Mouse (Mus musculus) forebrain, embryonic 11.5 days (tissue): Measurements from ENCODE around the gene Acp2. TPM values are rescaled to one million over a fixed set of nuclear protein-coding genes. Genes with fewer than 3 reads are reported as not detected.

Experiments used
- ATAC-seq: fragments of 200-750 bp; cut with Nextera tagmentation; replicated peaks from 2 replicates; pipeline ENCODE4 v1.8.0; 2017; ENCODE audit warnings: moderate TSS enrichment; ENCODE audit not compliant: low FRiP score
- DNase-seq: peaks from one replicate; pipeline ENCODE4 v3.0.0-alpha.2; 2017; ENCODE audit warnings: low spot score
- H3K27ac ChIP-seq: fragments of 300-500 bp; sonication (generic); 2 replicates; pipeline ENCODE4 v1.5.1; 2014; ENCODE audit warnings: low read depth, low read length
- H3K27me3 ChIP-seq: fragments of 300-500 bp; sonication (generic); 2 replicates; pipeline ENCODE4 v1.6.1; 2014; ENCODE audit warnings: mild to moderate bottlenecking, low read length, mixed read lengths; ENCODE audit not compliant: control insufficient read depth, insufficient read depth
- H3K36me3 ChIP-seq: fragments of 300-500 bp; sonication (generic); 2 replicates; pipeline ENCODE4 v1.6.1; 2014; ENCODE audit warnings: mild to moderate bottlenecking, low read length, moderate library complexity, mixed read lengths; ENCODE audit not compliant: control insufficient read depth, insufficient read depth
- H3K4me1 ChIP-seq: fragments of 300-500 bp; sonication (generic); replicated peaks from 2 replicates; pipeline ENCODE4 v1.6.1; 2014; ENCODE audit warnings: low read length, mixed read lengths; ENCODE audit not compliant: control insufficient read depth, insufficient read depth
- H3K4me2 ChIP-seq: fragments of 300-500 bp; sonication (generic); 2 replicates; pipeline ENCODE4 v1.6.1; 2014; ENCODE audit warnings: low read depth, mild to moderate bottlenecking, low read length, moderate library complexity, mixed read lengths; ENCODE audit not compliant: severe bottlenecking
- H3K4me3 ChIP-seq: fragments of 300-500 bp; sonication (generic); 2 replicates; pipeline ENCODE4 v1.5.1; 2014; ENCODE audit warnings: low read depth, low read length
- H3K9ac ChIP-seq: fragments of 300-500 bp; sonication (generic); 2 replicates; pipeline ENCODE4 v1.6.1; 2014; ENCODE audit warnings: low read length
- H3K9me3 ChIP-seq: fragments of 300-500 bp; sonication (generic); 2 replicates; pipeline ENCODE4 v1.6.1; 2016; ENCODE audit warnings: low read length, mixed read lengths; ENCODE audit not compliant: control insufficient read depth
- WGBS: fragments of 180-500 bp; shearing (Covaris S2); extraction: QIAGEN DNeasy Blood & Tissue Kit; methylation state at CpG from one replicate; pipeline ENCODE4 v1.1.7; 2014; 5-methylcytosine and 5-hydroxymethylcytosine counted together
- polyA plus RNA-seq: library from polyadenylated mRNA; unstranded; fragments of >200 nt; fragmentation: Nextera tagmentation; extraction: Ambion mirVana; gene quantifications from 2 replicates; pipeline ENCODE4 v1.2.1, GENCODE M21; 2014

Acp2 gene
- 28.7 and 36.7 TPM in 2 replicates for polyA plus RNA-seq

- H3K4me1 ChIP-seq, result peaks cover 14% of the 10 kb centered on the region
- H3K9me3 ChIP-seq, result no peaks in the 10 kb centered on the region
- H3K9ac ChIP-seq, result peak within 1 kb of the TSS; percentile 92
- H3K27ac ChIP-seq, result peak within 1 kb of the TSS; percentile 90
- ATAC-seq (peak; percentile 97), DNase-seq (peak; percentile 96)
- peak within 1 kb of the TSS; percentile 71 for H3K4me2 ChIP-seq
- H3K27me3 ChIP-seq, result no peaks in the 10 kb centered on the region
- H3K36me3 ChIP-seq, result peaks cover 7% of the 10 kb centered on the region; the same call in 1 of the 2 replicates
- H3K4me3 ChIP-seq, result peak within 1 kb of the TSS; percentile 78
- WGBS, result 5% methylated on average over 28 of the region's 28 CpGs
Observed at GRCm38 (mm10) chr2:91202222-91202971, at the start of gene Acp2, which contains the start of gene Nr1h3. Acp2 (plus strand) TSS chr2:91202885. Nr1h3 (minus strand) TSS chr2:91202834.

GRCm38 (mm10) chr2:91152885-91153377 is 49.8 kb upstream of the Acp2 start:
- H3K4me3 ChIP-seq, result no peak overlapping the region
- H3K27me3 ChIP-seq, result no peaks in the 10 kb centered on the region
- H3K4me1 ChIP-seq, result no peaks in the 10 kb centered on the region
- H3K4me2 ChIP-seq, result no peak overlapping the region
- ATAC-seq (no peak), DNase-seq (no peak)
- peaks cover 2% of the 10 kb centered on the region; the same call in 1 of the 2 replicates for H3K36me3 ChIP-seq
- no peak overlapping the region for H3K27ac ChIP-seq
- no peak overlapping the region for H3K9ac ChIP-seq
- no peaks in the 10 kb centered on the region for H3K9me3 ChIP-seq
- WGBS, result 92% methylated on average over 3 of the region's 3 CpGs

DNA sequence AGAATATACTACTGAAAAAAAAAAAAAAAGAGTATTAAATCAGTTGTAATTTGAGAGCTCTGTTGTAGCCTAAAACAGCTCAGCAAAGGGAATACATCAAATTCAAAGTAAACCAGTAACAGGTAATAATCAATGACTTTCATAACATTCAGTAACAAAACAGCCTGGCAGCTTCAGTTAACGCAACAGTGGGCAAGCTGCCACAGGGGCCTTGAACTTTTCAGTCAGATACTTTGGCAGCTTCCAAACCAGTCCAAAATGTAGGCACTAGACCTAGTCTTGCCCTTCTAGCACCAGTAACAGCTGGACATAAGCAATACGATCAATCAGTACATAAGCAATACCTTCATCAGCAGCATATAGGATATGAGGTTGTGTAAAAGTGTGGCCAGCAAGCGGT is 48.6 kb upstream of the Acp2 start:
- no peak overlapping the region for H3K9ac ChIP-seq
- H3K27me3 ChIP-seq, result no peaks in the 10 kb centered on the region
- peaks cover 2% of the 10 kb centered on the region; the same call in 1 of the 2 replicates for H3K36me3 ChIP-seq
- ATAC-seq (no peak), DNase-seq (no peak)
- no peaks in the 10 kb centered on the region for H3K4me1 ChIP-seq
- no peak overlapping the region for H3K4me3 ChIP-seq
- no peaks in the 10 kb centered on the region for H3K9me3 ChIP-seq
- no peak overlapping the region for H3K4me2 ChIP-seq
- WGBS, result 91% methylated on average over 3 of the region's 3 CpGs
- no peak overlapping the region for H3K27ac ChIP-seq

GRCm38 (mm10) chr2:91157002-91157752 is 45.5 kb upstream of the Acp2 start:
- Histone ChIP-seq H3K4me1 (no peaks in the 10 kb centered on the region), H3K27me3 (no peaks in the 10 kb centered on the region), H3K9me3 (no peaks in the 10 kb centered on the region), H3K27ac (no peak overlapping the region), H3K9ac (no peak overlapping the region), H3K4me2 (no peak overlapping the region), H3K4me3 (no peak overlapping the region), H3K36me3 (peaks cover 2% of the 10 kb centered on the region; the same call in 1 of the 2 replicates)
- DNase-seq (no peak), ATAC-seq (no peak)
- 28% methylated on average over 6 of the region's 6 CpGs for WGBS

GRCm38 (mm10) chr2:91160591-91160990 is 42.1 kb upstream of the Acp2 start:
- 91% methylated on average over 6 of the region's 6 CpGs for WGBS
- Histone ChIP-seq H3K9ac (no peak overlapping the region), H3K4me1 (no peaks in the 10 kb centered on the region), H3K27ac (no peak overlapping the region), H3K4me2 (no peak overlapping the region), H3K36me3 (no peaks in the 10 kb centered on the region; the same call in 1 of the 2 replicates), H3K27me3 (no peaks in the 10 kb centered on the region), H3K4me3 (no peak overlapping the region), H3K9me3 (no peaks in the 10 kb centered on the region)
- ATAC-seq (no peak), DNase-seq (no peak)

- H3K4me1 ChIP-seq, result no peaks in the 10 kb centered on the region
- no peak overlapping the region for H3K27ac ChIP-seq
- WGBS, result 90% methylated on average over 4 of the region's 4 CpGs
- no peak overlapping the region for H3K4me3 ChIP-seq
- no peaks in the 10 kb centered on the region for H3K9me3 ChIP-seq
- no peak for DNase-seq
- no peak for ATAC-seq
- no peak overlapping the region for H3K9ac ChIP-seq
- H3K27me3 ChIP-seq, result no peaks in the 10 kb centered on the region
- no peaks in the 10 kb centered on the region; the same call in 1 of the 2 replicates for H3K36me3 ChIP-seq
- H3K4me2 ChIP-seq, result no peak overlapping the region
Observed at GRCm38 (mm10) chr2:91162952-91163351, 39.7 kb upstream of the Acp2 start.

DNA sequence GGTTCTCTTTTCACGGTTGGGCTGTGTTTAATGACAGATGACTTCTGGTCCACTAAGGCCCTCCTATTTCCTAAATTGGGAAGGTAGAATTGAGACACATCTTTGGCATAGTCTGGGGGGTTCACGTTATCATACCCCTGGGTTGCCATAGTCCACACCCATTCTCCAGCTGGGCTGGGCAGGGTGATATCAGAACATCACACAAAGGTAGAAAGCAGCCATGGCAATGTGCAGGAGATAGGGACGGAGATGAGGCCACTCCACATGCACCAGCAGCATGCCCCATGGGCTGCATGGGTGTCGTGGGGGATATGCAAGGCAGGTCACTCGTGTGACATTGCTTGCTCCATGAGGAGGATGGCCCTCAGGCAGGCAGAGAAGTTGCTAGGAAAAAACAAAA is 39.2 kb upstream of the Acp2 start:
- Histone ChIP-seq H3K4me3 (no peak overlapping the region), H3K27ac (no peak overlapping the region), H3K4me2 (no peak overlapping the region), H3K4me1 (no peaks in the 10 kb centered on the region), H3K36me3 (no peaks in the 10 kb centered on the region; the same call in 1 of the 2 replicates), H3K9me3 (no peaks in the 10 kb centered on the region), H3K27me3 (no peaks in the 10 kb centered on the region), H3K9ac (no peak overlapping the region)
- 90% methylated on average over 5 of the region's 5 CpGs for WGBS
- ATAC-seq, result no peak
- DNase-seq, result no peak

DNA sequence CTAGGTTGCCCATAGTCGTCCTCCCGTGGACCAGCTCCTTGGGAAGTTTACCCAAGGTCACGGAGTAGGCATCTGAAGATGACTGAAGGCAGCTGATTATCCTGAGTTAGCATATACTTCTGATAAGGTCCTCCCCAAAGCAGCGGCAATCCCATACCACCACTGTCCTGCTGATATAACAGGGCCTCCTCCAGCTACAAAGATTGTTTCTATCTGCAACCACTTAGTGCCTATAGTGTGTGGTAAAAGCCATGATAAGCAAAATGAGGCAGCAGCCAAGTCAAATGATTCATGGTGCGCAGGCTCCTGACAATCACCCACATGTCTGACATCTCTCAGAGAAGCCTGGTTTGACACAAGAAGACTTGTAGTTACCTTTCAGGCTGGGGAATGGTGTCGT is 37.7 kb upstream of the Acp2 start:
- Histone ChIP-seq H3K9ac (no peak overlapping the region), H3K27me3 (no peaks in the 10 kb centered on the region), H3K9me3 (no peaks in the 10 kb centered on the region), H3K36me3 (no peaks in the 10 kb centered on the region; the same call in 1 of the 2 replicates), H3K27ac (no peak overlapping the region), H3K4me2 (no peak overlapping the region), H3K4me1 (no peaks in the 10 kb centered on the region), H3K4me3 (no peak overlapping the region)
- DNase-seq (no peak), ATAC-seq (no peak)
- 92% methylated on average over 6 of the region's 6 CpGs for WGBS
